Mouse (Mus musculus) hindbrain, embryonic 10.5 days (tissue): ENCODE results near the gene Ccdc121. TPM values are rescaled to one million over a fixed set of nuclear protein-coding genes. Genes with fewer than 3 reads are reported as not detected.

Experiments
- DNase-seq: peaks from one replicate; pipeline ENCODE4 v3.0.0-alpha.2; 2017; ENCODE audit warnings: low spot score
- H3K27ac ChIP-seq: fragments of 300-500 bp; sonication (generic); 2 replicates; pipeline ENCODE4 v1.5.1; 2016; ENCODE audit warnings: mild to moderate bottlenecking, moderate library complexity
- H3K27me3 ChIP-seq: fragments of 300-500 bp; sonication (generic); 2 replicates; pipeline ENCODE4 v1.6.1; 2016; ENCODE audit warnings: mild to moderate bottlenecking; ENCODE audit not compliant: poor library complexity, insufficient read depth, severe bottlenecking
- H3K36me3 ChIP-seq: fragments of 300-500 bp; sonication (generic); 2 replicates; pipeline ENCODE4 v1.6.1; 2016; ENCODE audit warnings: mild to moderate bottlenecking, moderate library complexity
- H3K4me1 ChIP-seq: fragments of 300-500 bp; sonication (generic); replicated peaks from 2 replicates; pipeline ENCODE4 v1.6.1; 2016; ENCODE audit warnings: mild to moderate bottlenecking
- H3K4me3 ChIP-seq: fragments of 300-500 bp; sonication (generic); 2 replicates; pipeline ENCODE4 v1.5.1; 2016; ENCODE audit warnings: mild to moderate bottlenecking, moderate library complexity
- H3K9me3 ChIP-seq: fragments of 300-500 bp; sonication (generic); 2 replicates; pipeline ENCODE4 v1.6.1; 2016; ENCODE audit warnings: mild to moderate bottlenecking, moderate library complexity
- WGBS: fragments of 180-500 bp; shearing (Covaris S2); methylation state at CpG from one replicate; pipeline ENCODE4 v1.1.7; 2016; 5-methylcytosine and 5-hydroxymethylcytosine counted together
- polyA plus RNA-seq: library from polyadenylated mRNA; unstranded; fragments of >200 nt; fragmentation: Nextera tagmentation; extraction: Ambion mirVana; gene quantifications from 2 replicates; pipeline ENCODE4 v1.2.1, GENCODE M21; 2016

Gene Ccdc121
- 0.10 and 0.11 TPM in 2 replicates for polyA plus RNA-seq

DNA sequence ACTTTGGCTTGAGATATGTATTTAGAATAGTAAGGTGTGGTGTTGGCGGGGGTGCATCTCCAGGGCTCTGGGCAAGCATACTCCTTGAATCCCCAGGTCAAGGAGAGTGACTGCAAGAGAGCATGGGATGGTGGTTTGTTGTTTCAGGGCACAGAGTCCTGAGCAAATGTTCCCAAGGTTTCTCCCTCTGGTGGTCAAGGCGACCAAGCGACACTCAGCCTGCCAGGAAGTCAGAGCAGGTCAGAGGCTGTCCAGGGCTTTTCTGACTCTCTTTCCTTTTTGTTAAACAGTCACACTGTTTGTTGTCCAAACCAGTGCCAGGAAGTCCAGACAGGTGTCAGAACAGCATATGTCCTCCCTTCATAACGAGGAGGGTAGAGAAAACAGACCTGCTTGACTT lies at the start of gene Ccdc121:
Gene Ccdc121 (minus strand): TSS at position 145 of the 400 bp plus-strand sequence.
- H3K4me1 ChIP-seq = no peaks in the 10 kb centered on the region
- WGBS = 60% methylated on average over 4 of the region's 4 CpGs
- DNase-seq = peak; percentile 20
- no peaks in the 10 kb centered on the region for H3K27me3 ChIP-seq
- no peaks in the 10 kb centered on the region for H3K36me3 ChIP-seq
- no peak within 1 kb of the TSS for H3K4me3 ChIP-seq
- H3K27ac ChIP-seq = no peak within 1 kb of the TSS
- H3K9me3 ChIP-seq = no peaks in the 10 kb centered on the region

DNA sequence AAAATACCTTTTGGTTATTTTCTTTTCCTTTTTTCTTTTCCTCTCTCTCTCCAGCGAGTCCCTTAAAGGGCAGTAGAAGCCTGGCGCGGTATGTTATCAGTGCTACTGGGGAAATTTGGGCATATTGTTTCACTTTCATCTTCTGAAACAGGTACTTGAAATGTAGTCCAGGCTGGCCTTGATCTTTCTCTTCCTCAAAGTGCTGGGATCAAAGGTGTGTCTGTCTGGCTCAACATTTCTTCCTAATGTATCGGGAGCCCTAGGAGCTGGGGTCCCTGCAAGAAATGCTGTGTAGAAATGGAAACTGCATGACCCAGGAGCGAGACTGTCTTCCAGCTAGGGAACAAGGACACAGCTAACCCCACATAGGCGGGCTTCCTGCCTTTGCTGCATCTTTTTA lies 49.1 kb upstream of the Ccdc121 start:
- no peak for DNase-seq
- H3K36me3 ChIP-seq = no peaks in the 10 kb centered on the region
- peaks cover 10% of the 10 kb centered on the region for H3K4me1 ChIP-seq
- H3K27ac ChIP-seq = no peak overlapping the region
- 0 out of 2 replicates have a peak, but pooled peaks cover 4% of the 10 kb centered on the region for H3K27me3 ChIP-seq
- H3K4me3 ChIP-seq = no peak overlapping the region
- 89% methylated on average over 6 of the region's 6 CpGs for WGBS
- no peaks in the 10 kb centered on the region for H3K9me3 ChIP-seq

DNA sequence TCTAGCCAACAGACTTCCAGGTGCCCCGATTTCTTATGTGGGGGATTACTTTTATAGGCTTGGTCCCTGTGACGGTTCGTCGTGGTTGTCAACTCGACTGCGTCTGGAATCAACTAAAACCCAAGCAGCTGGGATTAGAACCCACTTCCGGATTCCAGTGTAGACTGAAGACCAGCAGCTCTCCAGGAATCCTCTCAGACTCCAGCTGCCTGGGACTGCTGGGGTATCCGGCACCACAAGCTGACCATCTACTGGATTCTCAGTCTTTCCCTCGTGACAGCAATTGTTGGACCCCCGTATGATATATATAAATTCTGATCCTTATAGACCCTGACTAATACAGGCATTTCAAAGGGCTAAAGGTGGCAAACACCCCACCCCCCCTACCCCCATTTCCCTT lies 48.4 kb upstream of the Ccdc121 start:
- H3K27ac ChIP-seq = no peak overlapping the region
- peaks cover 10% of the 10 kb centered on the region for H3K4me1 ChIP-seq
- 82% methylated on average over 10 of the region's 10 CpGs for WGBS

DNA sequence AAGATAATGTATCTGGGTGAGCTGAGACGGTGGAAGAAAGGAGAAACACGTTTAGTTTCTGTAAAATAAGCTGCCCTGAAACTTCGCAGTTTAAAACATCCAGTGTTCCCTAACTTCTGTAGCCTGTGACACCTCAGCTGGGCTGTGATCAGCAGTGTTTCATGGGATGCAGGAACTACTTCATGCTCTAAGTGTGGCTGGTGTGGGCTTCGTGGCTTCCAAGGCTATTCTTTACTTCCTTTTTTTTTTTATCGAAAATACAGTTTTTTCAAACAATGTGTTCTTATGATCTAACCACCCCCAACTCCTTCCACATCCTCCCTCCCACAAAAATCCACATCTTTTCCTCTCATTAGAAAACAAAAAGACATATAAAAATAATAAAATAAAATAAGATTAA lies 44.2 kb upstream of the Ccdc121 start:
- no peaks in the 10 kb centered on the region for H3K36me3 ChIP-seq
- no peak for DNase-seq
- H3K4me3 ChIP-seq = no peak overlapping the region
- H3K9me3 ChIP-seq = no peaks in the 10 kb centered on the region
- H3K27me3 ChIP-seq = no peaks in the 10 kb centered on the region
- peaks cover 15% of the 10 kb centered on the region for H3K4me1 ChIP-seq
- 89% methylated on average over 5 of the region's 5 CpGs for WGBS
- no peak overlapping the region for H3K27ac ChIP-seq

More for the DNA sequence above, 48.4 kb upstream of the Ccdc121 start:
- 0 out of 2 replicates have a peak, but pooled peaks cover 4% of the 10 kb centered on the region for H3K27me3 ChIP-seq
- H3K4me3 ChIP-seq = no peak overlapping the region
- H3K36me3 ChIP-seq = no peaks in the 10 kb centered on the region
- DNase-seq = no peak
- no peaks in the 10 kb centered on the region for H3K9me3 ChIP-seq

DNA sequence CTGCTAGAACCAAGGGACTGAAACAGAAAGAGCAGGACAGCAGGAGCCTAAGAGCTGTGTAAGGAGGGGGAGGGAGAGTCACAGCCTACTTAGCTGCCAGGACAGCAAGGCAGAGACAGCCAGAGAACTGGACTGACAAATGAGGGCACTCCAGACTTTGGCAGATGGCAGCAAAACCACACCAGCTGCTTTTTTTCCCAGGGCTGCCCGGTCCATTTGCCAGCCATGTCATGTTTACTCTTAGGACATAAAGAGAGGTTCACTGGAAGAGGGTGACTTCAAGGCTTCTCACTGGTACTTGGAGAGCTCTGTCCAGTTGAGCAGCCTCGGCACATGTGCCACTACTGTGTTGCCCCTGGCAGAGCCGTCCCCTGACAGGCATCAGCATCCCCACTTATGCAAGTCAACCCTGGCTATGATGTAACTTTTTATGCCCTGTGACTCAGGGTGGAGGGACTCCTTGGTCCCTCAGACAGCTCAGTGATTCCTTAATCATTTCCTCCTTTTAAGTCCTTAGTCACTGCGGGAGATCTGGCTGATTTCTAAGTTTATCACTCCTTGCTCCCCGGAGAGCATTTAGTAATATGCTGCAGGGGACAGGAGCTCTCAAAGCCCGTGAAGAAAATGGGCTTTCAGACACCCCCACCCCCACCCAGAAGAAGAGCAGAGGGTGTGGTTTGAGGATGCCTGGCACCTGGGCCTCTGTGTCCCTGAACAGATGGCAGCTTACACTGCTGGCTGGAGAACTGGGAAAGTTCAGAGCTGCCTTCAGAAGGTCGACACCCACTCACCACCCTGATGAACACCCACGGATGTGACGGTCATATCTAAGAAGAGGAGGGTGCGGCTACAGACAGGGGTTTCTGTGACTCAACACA lies 41.5 kb upstream of the Ccdc121 start:
- no peak for DNase-seq
- Histone ChIP-seq H3K36me3 (no peaks in the 10 kb centered on the region), H3K9me3 (no peaks in the 10 kb centered on the region), H3K4me3 (no peak overlapping the region), H3K27ac (no peak overlapping the region; the same call in 1 of the 2 replicates), H3K4me1 (peaks cover 15% of the 10 kb centered on the region), H3K27me3 (no peaks in the 10 kb centered on the region)
- WGBS = 45% methylated on average over 10 of the region's 10 CpGs

DNA sequence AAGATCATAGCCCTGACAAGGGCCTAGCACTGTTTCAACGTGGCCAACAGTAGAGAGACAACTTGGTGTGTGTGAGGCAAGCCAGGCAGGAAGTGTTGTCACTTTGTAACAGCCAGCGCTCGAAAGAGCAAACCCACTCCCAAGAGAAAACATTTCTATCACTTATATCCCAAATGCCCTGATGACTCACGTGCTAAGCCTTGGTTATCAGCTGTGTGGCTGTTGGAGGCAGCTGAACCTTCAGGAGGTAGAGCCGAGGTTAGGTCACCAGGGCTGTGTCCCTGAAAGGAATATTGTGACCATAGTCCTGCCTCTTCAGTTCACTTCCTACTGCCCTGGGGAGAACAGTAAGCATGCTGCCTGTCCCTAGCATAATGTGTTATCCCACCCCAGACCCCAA lies 39.6 kb upstream of the Ccdc121 start:
- Histone ChIP-seq H3K36me3 (no peaks in the 10 kb centered on the region), H3K27me3 (no peaks in the 10 kb centered on the region), H3K27ac (no peak overlapping the region), H3K4me3 (no peak overlapping the region), H3K4me1 (peaks cover 15% of the 10 kb centered on the region), H3K9me3 (no peaks in the 10 kb centered on the region)
- no peak for DNase-seq
- WGBS = 74% methylated on average over 5 of the region's 5 CpGs

DNA sequence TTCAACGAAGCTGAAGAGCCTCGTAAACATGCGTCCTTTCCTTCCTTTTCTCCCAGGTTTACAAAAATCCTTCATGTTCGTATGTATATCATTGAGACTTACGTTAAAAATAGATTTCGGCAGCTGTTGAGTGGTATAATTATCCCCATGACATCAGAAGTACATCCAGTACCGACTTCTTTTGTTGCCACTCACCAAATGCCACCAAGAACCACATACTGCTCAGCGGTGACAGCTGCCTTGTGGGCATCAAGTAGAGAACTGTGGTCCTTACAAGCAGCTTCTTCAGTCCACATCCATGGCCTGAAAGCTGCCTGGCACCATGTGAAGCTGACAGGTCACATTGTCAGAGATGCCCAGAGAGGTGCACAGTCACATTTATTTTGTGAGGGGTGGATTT lies 38.7 kb upstream of the Ccdc121 start:
- Histone ChIP-seq H3K27me3 (no peaks in the 10 kb centered on the region), H3K9me3 (no peaks in the 10 kb centered on the region), H3K4me3 (no peak overlapping the region), H3K36me3 (no peaks in the 10 kb centered on the region), H3K4me1 (peaks cover 17% of the 10 kb centered on the region), H3K27ac (no peak overlapping the region)
- no peak for DNase-seq
- 93% methylated on average over 8 of the region's 8 CpGs for WGBS

DNA sequence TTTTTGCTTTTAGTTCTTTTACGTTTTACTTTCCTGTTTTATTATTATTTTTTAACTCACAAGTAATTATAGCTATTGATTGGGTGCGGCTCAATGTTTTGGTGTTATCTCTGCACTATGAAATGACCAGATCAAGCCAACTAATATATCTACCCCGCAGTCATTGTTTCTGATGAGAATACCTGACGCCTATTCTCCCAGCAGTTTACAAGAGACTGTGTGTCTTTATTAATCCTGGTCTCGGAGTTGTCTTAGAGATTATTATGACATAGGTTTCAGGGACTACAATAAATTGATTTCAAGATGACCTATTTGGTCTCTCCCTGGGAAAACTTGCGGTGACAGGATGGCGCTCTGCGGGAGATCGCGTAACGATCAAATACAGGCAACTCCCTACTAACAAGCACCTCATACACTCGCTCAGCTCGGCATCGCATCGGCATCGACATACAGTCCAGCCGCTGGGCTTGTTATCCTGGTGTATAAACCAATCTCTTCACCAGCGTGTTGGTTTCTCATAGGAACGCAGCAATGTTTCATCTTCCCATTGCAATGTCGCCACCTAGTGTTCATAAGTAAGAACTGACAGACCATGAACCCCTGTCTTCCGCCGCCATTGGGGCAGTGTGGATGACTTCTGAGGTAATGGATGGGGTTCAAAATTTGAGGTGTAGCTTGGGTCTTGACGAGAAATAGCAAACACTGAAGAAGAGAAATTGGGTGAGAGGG lies 34.0 kb upstream of the Ccdc121 start:
- Histone ChIP-seq H3K27ac (no peak overlapping the region), H3K36me3 (no peaks in the 10 kb centered on the region), H3K4me3 (peak overlapping the region; percentile 30; the same call in 1 of the 2 replicates), H3K9me3 (no peaks in the 10 kb centered on the region), H3K27me3 (peaks cover 7% of the 10 kb centered on the region; the same call in 1 of the 2 replicates), H3K4me1 (peaks cover 2% of the 10 kb centered on the region; the same call in 1 of the 2 replicates)
- WGBS = 30% methylated on average over 23 of the region's 23 CpGs
- DNase-seq = peak; percentile 58

DNA sequence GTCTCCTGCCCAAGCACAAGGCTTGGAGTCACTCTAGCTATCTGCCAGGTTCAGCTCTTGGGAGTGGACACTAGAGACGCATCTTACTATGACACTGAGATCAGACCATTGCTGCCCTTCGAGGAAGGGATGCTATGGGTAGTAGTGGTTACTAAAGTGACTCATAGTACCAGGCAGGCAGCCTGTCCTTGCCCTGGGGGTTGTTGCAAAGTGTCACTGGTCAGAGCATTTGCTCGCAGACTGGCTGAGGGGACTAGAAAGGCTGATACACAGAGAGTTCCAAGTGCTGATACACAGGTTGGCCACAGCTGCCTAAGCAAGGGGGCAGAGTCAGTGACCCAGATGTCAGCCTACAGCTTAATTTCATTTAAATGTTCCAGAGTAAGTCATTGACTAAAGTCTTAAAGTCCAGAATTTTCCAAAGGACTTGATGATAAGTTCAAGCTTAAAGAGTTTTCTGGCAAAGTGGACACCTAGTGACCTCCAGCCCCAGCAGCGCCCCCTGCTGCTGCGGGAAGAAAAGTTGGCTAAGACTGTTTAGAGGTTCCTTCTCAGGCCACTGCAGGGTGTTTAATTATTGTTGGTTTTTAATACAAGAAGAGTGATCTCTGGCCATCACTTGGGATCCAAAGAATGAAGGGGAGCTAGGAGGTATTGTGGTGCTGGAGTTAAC lies 32.6 kb upstream of the Ccdc121 start:
- WGBS = 72% methylated on average over 5 of the region's 5 CpGs
- Histone ChIP-seq H3K4me1 (peaks cover 2% of the 10 kb centered on the region; the same call in 1 of the 2 replicates), H3K36me3 (no peaks in the 10 kb centered on the region), H3K9me3 (no peaks in the 10 kb centered on the region), H3K27ac (no peak overlapping the region), H3K27me3 (peaks cover 7% of the 10 kb centered on the region; the same call in 1 of the 2 replicates), H3K4me3 (no peak overlapping the region)
- no peak for DNase-seq

DNA sequence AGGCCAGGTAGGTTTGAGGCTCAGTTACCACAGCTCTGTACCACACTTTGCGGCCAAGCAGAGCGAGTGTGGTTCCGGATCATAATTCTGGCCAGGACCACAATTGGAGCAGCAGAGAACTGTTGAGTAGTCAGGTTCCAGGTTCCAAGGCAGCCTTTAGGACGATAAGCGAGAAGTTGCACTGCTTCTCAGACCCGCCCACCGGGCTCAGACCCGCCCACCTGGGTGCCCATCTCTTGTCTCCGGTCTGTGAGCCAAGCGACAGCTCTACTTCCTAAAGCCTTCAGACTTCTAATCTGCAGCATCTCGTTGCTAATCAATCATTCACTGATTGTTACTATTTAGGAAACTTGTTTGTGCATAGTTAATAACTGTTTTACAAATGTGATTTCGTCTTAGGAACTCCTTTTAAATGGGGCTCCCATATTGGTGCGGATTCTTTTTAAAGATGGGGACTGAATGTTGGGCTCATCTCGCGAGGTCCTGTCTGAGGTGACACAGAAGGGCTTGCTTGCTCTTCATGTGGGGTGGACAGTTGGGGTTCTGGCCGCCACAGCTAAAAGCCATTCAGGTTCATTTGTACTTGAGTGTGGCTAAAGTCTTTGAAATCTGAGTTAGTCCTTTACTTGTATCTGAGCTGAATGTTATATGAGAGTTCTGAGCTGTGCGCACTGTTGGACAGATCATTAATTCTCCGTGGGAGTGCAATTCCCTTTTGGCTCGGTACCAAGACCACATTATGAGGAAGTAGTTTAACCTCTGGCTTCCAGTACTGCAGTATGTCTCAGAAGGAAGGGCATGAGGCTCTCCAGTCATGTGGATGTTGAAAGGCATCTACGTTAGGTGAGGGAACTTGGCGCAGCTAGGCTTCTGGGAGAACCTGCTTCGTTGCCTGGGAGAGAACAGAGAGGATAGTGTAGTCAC lies 28.9 kb upstream of the Ccdc121 start:
- H3K4me1 ChIP-seq = peaks cover under 1% of the 10 kb centered on the region; the same call in 1 of the 2 replicates
- no peaks in the 10 kb centered on the region for H3K36me3 ChIP-seq
- H3K27ac ChIP-seq = no peak overlapping the region
- 81% methylated on average over 22 of the region's 22 CpGs for WGBS
- H3K27me3 ChIP-seq = peaks cover 7% of the 10 kb centered on the region; the same call in 1 of the 2 replicates
- H3K9me3 ChIP-seq = no peaks in the 10 kb centered on the region
- H3K4me3 ChIP-seq = no peak overlapping the region
- DNase-seq = no peak

DNA sequence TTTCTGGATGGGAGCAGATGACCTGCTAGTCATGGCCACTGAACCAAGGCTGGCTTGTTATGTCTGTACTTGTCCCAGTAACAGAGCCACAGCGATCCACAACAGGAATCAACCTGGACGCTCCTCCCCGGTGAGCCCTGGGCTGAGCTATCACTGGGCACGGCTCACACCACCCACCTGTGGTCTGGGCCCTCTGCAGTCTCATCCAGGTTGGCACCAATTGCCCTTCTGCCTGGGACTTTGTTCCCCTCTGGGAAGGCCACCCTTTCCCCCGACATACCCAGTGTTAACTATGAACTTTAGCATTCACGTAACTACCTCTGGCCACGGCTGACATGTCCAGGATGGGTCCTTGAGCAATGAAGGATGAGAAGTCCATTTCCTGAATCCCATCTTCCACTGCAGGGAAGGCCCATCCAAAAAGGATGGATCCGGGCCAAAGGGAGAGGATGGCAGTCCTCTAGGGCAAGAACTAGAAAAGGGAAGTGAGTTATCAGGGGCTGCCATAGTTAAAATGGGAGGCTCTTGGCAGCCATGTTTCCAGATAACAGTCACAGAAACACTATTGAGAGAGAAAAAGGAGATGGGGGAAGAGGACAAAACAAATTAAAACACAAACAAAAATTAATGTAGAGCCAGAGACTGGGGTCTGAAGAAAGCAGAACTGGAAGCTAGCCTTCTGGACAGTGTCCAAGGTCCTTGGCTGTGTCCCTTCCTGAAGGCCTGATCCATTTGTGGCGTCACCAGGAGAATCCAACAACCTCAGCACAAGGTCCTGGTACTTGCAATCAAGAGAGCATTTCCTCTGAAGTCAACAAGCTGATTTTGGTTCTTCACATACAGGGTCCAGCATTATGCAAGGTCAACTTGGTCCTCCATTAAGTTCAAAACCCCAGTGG lies 26.6 kb upstream of the Ccdc121 start:
- Histone ChIP-seq H3K27me3 (no peaks in the 10 kb centered on the region), H3K4me3 (no peak overlapping the region), H3K9me3 (no peaks in the 10 kb centered on the region), H3K36me3 (no peaks in the 10 kb centered on the region), H3K4me1 (0 out of 2 replicates have a peak, but pooled peaks cover 5% of the 10 kb centered on the region), H3K27ac (no peak overlapping the region)
- no peak for DNase-seq
- WGBS = 93% methylated on average over 9 of the region's 9 CpGs
